Mouse (Mus musculus): ENCODE measurements around the gene Pkp4. TPM values are rescaled to one million over a fixed set of nuclear protein-coding genes. Genes with fewer than 3 reads are reported as not detected.

The Pkp4 gene
- polyA plus RNA-seq, 1 experiment from 2014 or later = 14.8 TPM

DNA sequence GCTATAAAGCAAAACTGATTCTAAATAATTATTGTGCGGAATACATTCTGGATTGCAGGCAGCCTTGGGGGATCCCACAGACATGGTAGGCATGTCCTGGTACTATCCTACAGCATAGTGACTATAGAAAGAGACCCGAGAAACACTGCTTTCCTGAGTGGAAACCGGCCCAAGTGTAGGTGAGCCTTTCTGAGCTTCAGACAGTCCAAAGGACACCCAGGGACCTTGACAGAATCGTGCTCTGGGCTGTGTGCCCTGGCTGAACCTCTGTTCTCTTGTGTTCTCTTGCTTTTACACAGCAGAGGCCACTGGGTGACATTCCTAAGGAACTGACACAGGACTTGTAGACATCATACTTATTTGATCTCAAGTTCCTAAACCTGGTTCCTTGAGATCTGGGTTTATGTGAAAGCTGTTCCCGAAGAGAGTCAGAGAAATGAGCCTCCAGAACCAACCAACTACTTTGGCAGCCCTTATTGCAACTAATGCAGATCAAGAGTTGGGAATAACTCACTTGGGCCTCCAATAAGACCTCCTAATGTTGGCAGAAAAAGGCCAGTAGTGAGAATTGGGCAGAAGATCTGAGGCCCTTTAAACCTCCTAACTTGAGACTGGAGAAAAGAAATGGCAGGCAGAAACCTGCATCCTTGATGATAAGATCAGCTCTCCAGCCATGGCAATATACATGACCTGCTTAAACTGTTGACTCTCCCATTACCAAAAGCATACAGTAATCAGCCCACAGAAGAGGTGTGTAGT, 195.1 kb downstream of the Pkp4 start:
- H3K36me3 ChIP-seq (ENCODE audit: insufficient read depth, low read length) = peaks cover 4% of the 10 kb centered on the region; the same call in 1 of the 2 replicates
- DNase-seq (ENCODE audit: low spot score) (no peak), ATAC-seq (no peak)
- H3K4me1 ChIP-seq (ENCODE audit: insufficient read depth, low read depth, low read length) = no peaks in the 10 kb centered on the region
- no peak overlapping the region for H3K4me3 ChIP-seq (ENCODE audit: low read depth, low read length)
- TF ChIP-seq EP300 (IDR thresholded peaks at IDR 0.05) (no peak), CTCF (IDR thresholded peaks at IDR 0.05) (no peak)
- H3K4me2 ChIP-seq (replicated peaks; ENCODE audit: low read depth, low read length) = no peak overlapping the region
- WGBS = 94% methylated on average over 5 of the region's 5 CpGs
- no peaks in the 10 kb centered on the region for H3K9me3 ChIP-seq (ENCODE audit: low read length)
- H3K27me3 ChIP-seq (replicated peaks; ENCODE audit: insufficient read depth, low read length) = no peaks in the 10 kb centered on the region
- H3K27ac ChIP-seq (ENCODE audit: low read length) = no peak overlapping the region
- H3K9ac ChIP-seq (replicated peaks; ENCODE audit: low read depth) = no peak overlapping the region

- DNase-seq (ENCODE audit: low spot score) = peak; percentile 26
- H3K36me3 ChIP-seq (ENCODE audit: insufficient read depth, low read length) = peaks cover 3% of the 10 kb centered on the region; the same call in 1 of the 2 replicates
- no peak overlapping the region for H3K4me3 ChIP-seq (ENCODE audit: low read depth, low read length)
- 71% methylated on average over 9 of the region's 9 CpGs for WGBS
- TF ChIP-seq EP300 (IDR thresholded peaks at IDR 0.05) (no peak), CTCF (IDR thresholded peaks at IDR 0.05) (no peak)
- no peaks in the 10 kb centered on the region for H3K27me3 ChIP-seq (replicated peaks; ENCODE audit: insufficient read depth, low read length)
- no peaks in the 10 kb centered on the region for H3K9me3 ChIP-seq (ENCODE audit: low read length)
- H3K4me1 ChIP-seq (ENCODE audit: insufficient read depth, low read depth, low read length) = no peaks in the 10 kb centered on the region
- ATAC-seq = no peak
- H3K27ac ChIP-seq (ENCODE audit: low read length) = no peak overlapping the region
- H3K9ac ChIP-seq (replicated peaks; ENCODE audit: low read depth) = no peak overlapping the region
- H3K4me2 ChIP-seq (replicated peaks; ENCODE audit: low read depth, low read length) = no peak overlapping the region
Measured at GRCm38 (mm10) chr2:59359760-59360342, 199.2 kb downstream of the Pkp4 start.

DNA sequence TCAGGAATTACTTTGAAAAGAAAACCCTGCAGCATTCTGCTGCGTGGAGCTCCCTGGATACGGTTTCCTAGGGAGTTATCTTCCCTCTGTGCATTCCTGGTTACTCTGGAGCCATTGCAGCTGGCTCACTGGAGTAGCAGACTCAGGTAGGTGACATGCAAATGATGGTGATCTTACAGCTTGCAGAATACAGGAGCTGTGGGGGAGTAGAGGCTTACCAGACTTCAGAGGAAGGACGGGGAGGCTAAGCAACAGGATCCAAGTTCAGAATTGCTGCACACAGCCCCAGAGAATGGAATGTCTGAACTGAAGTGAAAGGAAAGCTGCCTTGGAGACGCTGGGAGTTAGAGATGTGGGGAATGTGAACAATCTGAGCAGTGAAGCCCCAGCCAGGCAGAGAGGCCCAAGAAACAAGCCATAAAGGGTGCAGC, 200.7 kb downstream of the Pkp4 start:
- no peaks in the 10 kb centered on the region for H3K36me3 ChIP-seq (ENCODE audit: insufficient read depth, low read length)
- no peaks in the 10 kb centered on the region for H3K4me1 ChIP-seq (ENCODE audit: insufficient read depth, low read depth, low read length)
- DNase-seq (ENCODE audit: low spot score) = no peak
- no peak for TF ChIP-seq CTCF (IDR thresholded peaks at IDR 0.05)
- no peak for TF ChIP-seq EP300 (IDR thresholded peaks at IDR 0.05)
- no peaks in the 10 kb centered on the region for H3K27me3 ChIP-seq (replicated peaks; ENCODE audit: insufficient read depth, low read length)
- H3K9me3 ChIP-seq (ENCODE audit: low read length) = no peaks in the 10 kb centered on the region
- H3K4me2 ChIP-seq (replicated peaks; ENCODE audit: low read depth, low read length) = 0 out of 2 replicates have a peak overlapping the region, but pooled peaks have one; percentile 12
- no peak overlapping the region for H3K9ac ChIP-seq (replicated peaks; ENCODE audit: low read depth)
- peak; percentile 38; the same call in 1 of the 2 replicates for ATAC-seq
- H3K27ac ChIP-seq (ENCODE audit: low read length) = no peak overlapping the region
- 33% methylated on average over 4 of the region's 4 CpGs for WGBS
- H3K4me3 ChIP-seq (ENCODE audit: low read depth, low read length) = no peak overlapping the region

- ATAC-seq = no peak
- Histone ChIP-seq H3K4me1 (ENCODE audit: insufficient read depth, low read depth, low read length) (no peaks in the 10 kb centered on the region), H3K27me3 (replicated peaks; ENCODE audit: insufficient read depth, low read length) (no peaks in the 10 kb centered on the region), H3K4me3 (ENCODE audit: low read depth, low read length) (no peak overlapping the region), H3K36me3 (ENCODE audit: insufficient read depth, low read length) (no peaks in the 10 kb centered on the region), H3K27ac (ENCODE audit: low read length) (no peak overlapping the region), H3K9ac (replicated peaks; ENCODE audit: low read depth) (no peak overlapping the region), H3K9me3 (ENCODE audit: low read length) (no peaks in the 10 kb centered on the region), H3K4me2 (replicated peaks; ENCODE audit: low read depth, low read length) (no peak overlapping the region)
- no peak for DNase-seq (ENCODE audit: low spot score)
- no peak for TF ChIP-seq EP300 (IDR thresholded peaks at IDR 0.05)
- no peak for TF ChIP-seq CTCF (IDR thresholded peaks at IDR 0.05)
- WGBS = 62% methylated on average over 3 of the region's 3 CpGs
Measured at GRCm38 (mm10) chr2:59364156-59364842, 203.6 kb downstream of the Pkp4 start.

- H3K4me1 ChIP-seq (ENCODE audit: insufficient read depth, low read depth, low read length) = no peaks in the 10 kb centered on the region
- no peak for ATAC-seq
- H3K27me3 ChIP-seq (replicated peaks; ENCODE audit: insufficient read depth, low read length) = no peaks in the 10 kb centered on the region
- no peak overlapping the region for H3K4me3 ChIP-seq (ENCODE audit: low read depth, low read length)
- no peak for TF ChIP-seq CTCF (IDR thresholded peaks at IDR 0.05)
- TF ChIP-seq EP300 (IDR thresholded peaks at IDR 0.05) = no peak
- H3K27ac ChIP-seq (ENCODE audit: low read length) = no peak overlapping the region
- no peak overlapping the region for H3K9ac ChIP-seq (replicated peaks; ENCODE audit: low read depth)
- H3K36me3 ChIP-seq (ENCODE audit: insufficient read depth, low read length) = no peaks in the 10 kb centered on the region
- 78% methylated on average over 4 of the region's 4 CpGs for WGBS
- H3K4me2 ChIP-seq (replicated peaks; ENCODE audit: low read depth, low read length) = no peak overlapping the region
- no peak for DNase-seq (ENCODE audit: low spot score)
- H3K9me3 ChIP-seq (ENCODE audit: low read length) = no peaks in the 10 kb centered on the region
Measured at GRCm38 (mm10) chr2:59367191-59367590, 206.5 kb downstream of the Pkp4 start.

DNA sequence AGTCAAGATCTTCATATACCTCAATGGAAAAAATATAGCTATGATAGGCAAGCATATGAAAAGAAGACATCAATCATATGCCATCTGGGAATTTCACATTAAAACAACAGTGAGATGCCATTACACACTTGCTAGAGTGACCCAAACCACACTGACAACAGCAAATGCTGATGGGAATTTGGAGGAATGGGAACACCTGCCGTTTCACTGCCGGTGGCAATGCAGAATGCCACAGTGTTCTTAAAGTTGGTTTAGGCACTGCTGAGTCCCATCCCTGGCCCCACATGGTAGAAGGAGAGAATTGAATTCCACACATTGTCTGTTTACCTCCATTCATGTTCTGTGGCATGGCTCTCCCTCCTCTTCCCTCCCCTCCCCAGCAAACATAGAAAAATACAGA, 212.5 kb downstream of the Pkp4 start:
- H3K4me2 ChIP-seq (replicated peaks; ENCODE audit: low read depth, low read length) = no peak overlapping the region
- H3K27ac ChIP-seq (ENCODE audit: low read length) = no peak overlapping the region
- WGBS = 93% methylated on average over 2 of the region's 2 CpGs
- no peaks in the 10 kb centered on the region for H3K36me3 ChIP-seq (ENCODE audit: insufficient read depth, low read length)
- H3K9me3 ChIP-seq (ENCODE audit: low read length) = no peaks in the 10 kb centered on the region
- ATAC-seq (no peak), DNase-seq (ENCODE audit: low spot score) (no peak)
- H3K9ac ChIP-seq (replicated peaks; ENCODE audit: low read depth) = no peak overlapping the region
- H3K4me3 ChIP-seq (ENCODE audit: low read depth, low read length) = no peak overlapping the region
- TF ChIP-seq CTCF (IDR thresholded peaks at IDR 0.05) (no peak), EP300 (IDR thresholded peaks at IDR 0.05) (no peak)
- no peaks in the 10 kb centered on the region for H3K4me1 ChIP-seq (ENCODE audit: insufficient read depth, low read depth, low read length)
- no peaks in the 10 kb centered on the region for H3K27me3 ChIP-seq (replicated peaks; ENCODE audit: insufficient read depth, low read length)
